Mouse (Mus musculus) cortical plate, adult 2 months (tissue): ENCODE results near the gene Gm49354.

Experiments used
- CTCF ChIP-seq: fragments of 200-500 bp; IDR thresholded peaks from 2 replicates; pipeline ENCODE4 v1.5.1; 2011; ENCODE audit warnings: mild to moderate bottlenecking, control low read depth, low read length; ENCODE audit not compliant: insufficient read depth; ENCODE audit errors: extremely low read depth
- POLR2A ChIP-seq: fragments of 200-500 bp; IDR thresholded peaks from 2 replicates; pipeline ENCODE4 v1.6.1; 2011; ENCODE audit warnings: mild to moderate bottlenecking, low read length, control low read depth; ENCODE audit not compliant: insufficient read depth; ENCODE audit errors: extremely low read depth

GRCm38 (mm10) chr13:59779213-59779612, 2.8 kb downstream of the Gm49354 start:
- TF ChIP-seq POLR2A (no peak), CTCF (0 out of 2 replicates have a peak, but pooled peaks have one; percentile 8)
